Mouse (Mus musculus) liver, adult 2 months (tissue): Measurements from ENCODE around the gene Ifi35.

Experiments
- CTCF ChIP-seq: fragments of 200-500 bp; IDR thresholded peaks from 2 replicates; pipeline ENCODE4 v1.5.1; 2011; ENCODE audit warnings: low read depth, low read length, control low read depth
- POLR2A ChIP-seq: fragments of 200-500 bp; IDR thresholded peaks from 2 replicates; pipeline ENCODE4 v1.6.1; 2011; ENCODE audit warnings: low read length, control low read depth; ENCODE audit not compliant: insufficient read depth; ENCODE audit errors: extremely low read depth

- TF ChIP-seq POLR2A (no peak), CTCF (no peak)
Observed at GRCm38 (mm10) chr11:101418991-101419390, 29.2 kb upstream of the Ifi35 start.
